Mouse (Mus musculus) heart, adult 2 months (tissue): ENCODE results near the gene Nrp2.

ENCODE experiments used
- CTCF ChIP-seq: fragments of 200-600 bp; IDR thresholded peaks from 2 replicates; pipeline ENCODE4 v1.8.1; 2022; ENCODE audit warnings: antibody characterized with exemption, mild to moderate bottlenecking, moderate library complexity
- EP300 ChIP-seq: fragments of 200-500 bp; IDR thresholded peaks from 2 replicates; pipeline ENCODE4 v1.6.1; 2011; ENCODE audit warnings: low read depth, low read length, control low read depth; ENCODE audit not compliant: insufficient read depth

- TF ChIP-seq CTCF (no peak), EP300 (no peak)
Measured at GRCm38 (mm10) chr1:62715692-62716091, 12.6 kb downstream of the Nrp2 start.
